Mouse (Mus musculus): ENCODE results near the gene Prkcd. TPM values are rescaled to one million over a fixed set of nuclear protein-coding genes. Genes with fewer than 3 reads are reported as not detected.

The Prkcd gene
- total and polyA plus RNA-seq, 2 experiments from 2014 or later = 14.9 to 19.3 TPM

GRCm38 (mm10) chr14:30634418-30634817 lies 8.4 kb upstream of the Prkcd start:
- DNase-seq (ENCODE audit: low spot score) (no peak), ATAC-seq (ENCODE audit: insufficient read depth, low read depth) (no peak)
- no peak overlapping the region for H3K4me2 ChIP-seq (ENCODE audit: low read depth, low read length)
- TF ChIP-seq CTCF (IDR thresholded peaks at IDR 0.05; ENCODE audit: low read depth) (no peak), EP300 (IDR thresholded peaks at IDR 0.05; ENCODE audit: low read depth) (no peak)
- no peaks in the 10 kb centered on the region for H3K9me3 ChIP-seq (replicated peaks; ENCODE audit: control insufficient read depth, low read length)
- H3K9ac ChIP-seq (replicated peaks; ENCODE audit: low read depth, low read length) = no peak overlapping the region
- 92% methylated on average over 1 of the region's 1 CpGs for WGBS
- H3K4me1 ChIP-seq (ENCODE audit: control insufficient read depth, insufficient read depth) = peaks cover 22% of the 10 kb centered on the region
- H3K27me3 ChIP-seq (ENCODE audit: control insufficient read depth, insufficient read depth, low read length) = no peaks in the 10 kb centered on the region
- no peaks in the 10 kb centered on the region for H3K36me3 ChIP-seq (replicated peaks; ENCODE audit: control insufficient read depth, insufficient read depth, low read length)
- H3K4me3 ChIP-seq (ENCODE audit: low read depth, low read length) = no peak overlapping the region
- no peak overlapping the region for H3K27ac ChIP-seq (ENCODE audit: low read depth)

DNA sequence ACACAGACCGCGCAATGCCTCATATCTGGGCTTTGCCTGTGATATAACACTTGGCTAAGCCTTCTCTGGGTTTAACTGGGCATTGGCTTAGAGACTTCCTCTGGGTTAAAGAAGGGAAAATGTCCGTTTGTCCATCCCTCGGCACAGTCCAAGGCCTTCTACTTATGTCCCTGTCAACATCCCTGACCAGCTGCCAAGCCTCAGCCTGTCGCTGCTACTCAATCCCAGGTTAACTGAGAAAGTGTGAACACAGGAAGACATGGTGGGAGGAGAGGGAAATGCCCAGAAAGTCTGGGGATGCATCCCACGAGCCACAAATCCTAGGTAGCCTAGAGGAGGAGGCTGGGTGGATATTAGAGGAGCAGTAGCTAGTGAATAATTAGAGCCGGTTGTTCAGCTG lies 7.7 kb upstream of the Prkcd start:
- Histone ChIP-seq H3K27ac (ENCODE audit: low read depth) (no peak overlapping the region), H3K4me2 (ENCODE audit: low read depth, low read length) (no peak overlapping the region), H3K9ac (replicated peaks; ENCODE audit: low read depth, low read length) (no peak overlapping the region), H3K4me3 (ENCODE audit: low read depth, low read length) (no peak overlapping the region), H3K36me3 (replicated peaks; ENCODE audit: control insufficient read depth, insufficient read depth, low read length) (no peaks in the 10 kb centered on the region), H3K4me1 (ENCODE audit: control insufficient read depth, insufficient read depth) (peaks cover 20% of the 10 kb centered on the region), H3K27me3 (ENCODE audit: control insufficient read depth, insufficient read depth, low read length) (no peaks in the 10 kb centered on the region), H3K9me3 (replicated peaks; ENCODE audit: control insufficient read depth, low read length) (no peaks in the 10 kb centered on the region)
- DNase-seq (ENCODE audit: low spot score) = no peak
- ATAC-seq (ENCODE audit: insufficient read depth, low read depth) = no peak
- no peak for TF ChIP-seq EP300 (IDR thresholded peaks at IDR 0.05; ENCODE audit: low read depth)
- TF ChIP-seq CTCF (IDR thresholded peaks at IDR 0.05; ENCODE audit: low read depth) = no peak
- 64% methylated on average over 7 of the region's 7 CpGs for WGBS

- 75% methylated on average over 2 of the region's 2 CpGs for WGBS
- Histone ChIP-seq H3K27me3 (ENCODE audit: control insufficient read depth, insufficient read depth, low read length) (no peaks in the 10 kb centered on the region), H3K36me3 (replicated peaks; ENCODE audit: control insufficient read depth, insufficient read depth, low read length) (no peaks in the 10 kb centered on the region), H3K4me3 (ENCODE audit: low read depth, low read length) (no peak overlapping the region), H3K4me2 (ENCODE audit: low read depth, low read length) (no peak overlapping the region), H3K4me1 (ENCODE audit: control insufficient read depth, insufficient read depth) (peaks cover 4% of the 10 kb centered on the region), H3K9me3 (replicated peaks; ENCODE audit: control insufficient read depth, low read length) (no peaks in the 10 kb centered on the region), H3K9ac (replicated peaks; ENCODE audit: low read depth, low read length) (no peak overlapping the region), H3K27ac (ENCODE audit: low read depth) (no peak overlapping the region)
- TF ChIP-seq EP300 (IDR thresholded peaks at IDR 0.05; ENCODE audit: low read depth) (no peak), CTCF (IDR thresholded peaks at IDR 0.05; ENCODE audit: low read depth) (no peak)
- DNase-seq (ENCODE audit: low spot score) (no peak), ATAC-seq (ENCODE audit: insufficient read depth, low read depth) (no peak)
These were observed 5.8 kb upstream of the Prkcd start for GRCm38 (mm10) chr14:30631834-30632233.

GRCm38 (mm10) chr14:30630811-30631576 lies 5.0 kb upstream of the Prkcd start:
- 57% methylated on average over 5 of the region's 5 CpGs for WGBS
- DNase-seq (ENCODE audit: low spot score) (no peak), ATAC-seq (ENCODE audit: insufficient read depth, low read depth) (no peak)
- Histone ChIP-seq H3K27ac (ENCODE audit: low read depth) (0 out of 2 replicates have a peak overlapping the region, but pooled peaks have one; percentile 5), H3K9ac (replicated peaks; ENCODE audit: low read depth, low read length) (no peak overlapping the region), H3K4me3 (ENCODE audit: low read depth, low read length) (no peak overlapping the region), H3K27me3 (ENCODE audit: control insufficient read depth, insufficient read depth, low read length) (no peaks in the 10 kb centered on the region), H3K9me3 (replicated peaks; ENCODE audit: control insufficient read depth, low read length) (no peaks in the 10 kb centered on the region), H3K36me3 (replicated peaks; ENCODE audit: control insufficient read depth, insufficient read depth, low read length) (no peaks in the 10 kb centered on the region), H3K4me1 (ENCODE audit: control insufficient read depth, insufficient read depth) (peaks cover 8% of the 10 kb centered on the region; the same call in 1 of the 2 replicates), H3K4me2 (ENCODE audit: low read depth, low read length) (no peak overlapping the region)
- TF ChIP-seq CTCF (IDR thresholded peaks at IDR 0.05; ENCODE audit: low read depth) (no peak), EP300 (IDR thresholded peaks at IDR 0.05; ENCODE audit: low read depth) (no peak)

GRCm38 (mm10) chr14:30629839-30630238 lies 3.8 kb upstream of the Prkcd start:
- 66% methylated on average over 4 of the region's 4 CpGs for whole genome bisulfite sequencing
- TF ChIP-seq EP300 (IDR thresholded peaks at IDR 0.05; ENCODE audit: low read depth) (no peak), CTCF (IDR thresholded peaks at IDR 0.05; ENCODE audit: low read depth) (no peak)
- no peaks in the 10 kb centered on the region for H3K27me3 ChIP-seq (ENCODE audit: control insufficient read depth, insufficient read depth, low read length)
- ATAC-seq (ENCODE audit: insufficient read depth, low read depth) (no peak), DNase-seq (ENCODE audit: low spot score) (no peak)
- H3K4me2 ChIP-seq (ENCODE audit: low read depth, low read length) = no peak overlapping the region
- H3K27ac ChIP-seq (ENCODE audit: low read depth) = no peak overlapping the region
- no peak overlapping the region for H3K4me3 ChIP-seq (ENCODE audit: low read depth, low read length)
- H3K9ac ChIP-seq (replicated peaks; ENCODE audit: low read depth, low read length) = no peak overlapping the region
- no peaks in the 10 kb centered on the region for H3K9me3 ChIP-seq (replicated peaks; ENCODE audit: control insufficient read depth, low read length)
- H3K4me1 ChIP-seq (ENCODE audit: control insufficient read depth, insufficient read depth) = peaks cover 12% of the 10 kb centered on the region; the same call in 1 of the 2 replicates
- no peaks in the 10 kb centered on the region for H3K36me3 ChIP-seq (replicated peaks; ENCODE audit: control insufficient read depth, insufficient read depth, low read length)

DNA sequence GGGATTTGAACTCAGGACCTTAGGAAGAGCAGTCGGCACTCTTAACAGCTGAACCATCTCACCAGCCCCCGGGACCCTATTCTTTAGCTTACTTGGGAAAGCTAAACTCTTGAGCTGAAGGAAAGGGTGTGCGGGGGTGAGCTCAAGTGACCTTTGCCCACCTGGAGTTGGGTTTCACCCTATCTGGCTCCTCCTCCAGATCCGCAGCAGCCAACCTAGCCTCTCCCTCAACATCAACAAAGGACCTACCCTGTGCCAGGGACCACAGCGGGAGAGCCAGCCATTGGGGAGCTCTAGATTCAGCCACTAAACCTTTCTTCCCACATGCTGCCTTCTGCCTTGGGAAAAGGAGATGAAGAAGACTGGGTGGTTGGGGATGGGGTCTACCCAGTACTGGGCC lies 2.2 kb upstream of the Prkcd start:
- Histone ChIP-seq H3K9ac (replicated peaks; ENCODE audit: low read depth, low read length) (no peak overlapping the region), H3K4me3 (ENCODE audit: low read depth, low read length) (no peak overlapping the region), H3K27me3 (ENCODE audit: control insufficient read depth, insufficient read depth, low read length) (no peaks in the 10 kb centered on the region), H3K36me3 (replicated peaks; ENCODE audit: control insufficient read depth, insufficient read depth, low read length) (no peaks in the 10 kb centered on the region), H3K27ac (ENCODE audit: low read depth) (no peak overlapping the region), H3K9me3 (replicated peaks; ENCODE audit: control insufficient read depth, low read length) (no peaks in the 10 kb centered on the region), H3K4me2 (ENCODE audit: low read depth, low read length) (no peak overlapping the region), H3K4me1 (ENCODE audit: control insufficient read depth, insufficient read depth) (peaks cover 13% of the 10 kb centered on the region; the same call in 1 of the 2 replicates)
- DNase-seq (ENCODE audit: low spot score) (no peak), ATAC-seq (ENCODE audit: insufficient read depth, low read depth) (no peak)
- WGBS = 89% methylated on average over 5 of the region's 5 CpGs
- no peak for TF ChIP-seq EP300 (IDR thresholded peaks at IDR 0.05; ENCODE audit: low read depth)
- TF ChIP-seq CTCF (IDR thresholded peaks at IDR 0.05; ENCODE audit: low read depth) = no peak

All from heart, postnatal 0 days (tissue).